Mouse (Mus musculus): ENCODE measurements around the gene Teddm1b. TPM values are rescaled to one million over a fixed set of nuclear protein-coding genes. Genes with fewer than 3 reads are reported as not detected.

Gene Teddm1b
- polyA plus RNA-seq, 1 experiment from 2014 or later = 0.11 TPM

DNA sequence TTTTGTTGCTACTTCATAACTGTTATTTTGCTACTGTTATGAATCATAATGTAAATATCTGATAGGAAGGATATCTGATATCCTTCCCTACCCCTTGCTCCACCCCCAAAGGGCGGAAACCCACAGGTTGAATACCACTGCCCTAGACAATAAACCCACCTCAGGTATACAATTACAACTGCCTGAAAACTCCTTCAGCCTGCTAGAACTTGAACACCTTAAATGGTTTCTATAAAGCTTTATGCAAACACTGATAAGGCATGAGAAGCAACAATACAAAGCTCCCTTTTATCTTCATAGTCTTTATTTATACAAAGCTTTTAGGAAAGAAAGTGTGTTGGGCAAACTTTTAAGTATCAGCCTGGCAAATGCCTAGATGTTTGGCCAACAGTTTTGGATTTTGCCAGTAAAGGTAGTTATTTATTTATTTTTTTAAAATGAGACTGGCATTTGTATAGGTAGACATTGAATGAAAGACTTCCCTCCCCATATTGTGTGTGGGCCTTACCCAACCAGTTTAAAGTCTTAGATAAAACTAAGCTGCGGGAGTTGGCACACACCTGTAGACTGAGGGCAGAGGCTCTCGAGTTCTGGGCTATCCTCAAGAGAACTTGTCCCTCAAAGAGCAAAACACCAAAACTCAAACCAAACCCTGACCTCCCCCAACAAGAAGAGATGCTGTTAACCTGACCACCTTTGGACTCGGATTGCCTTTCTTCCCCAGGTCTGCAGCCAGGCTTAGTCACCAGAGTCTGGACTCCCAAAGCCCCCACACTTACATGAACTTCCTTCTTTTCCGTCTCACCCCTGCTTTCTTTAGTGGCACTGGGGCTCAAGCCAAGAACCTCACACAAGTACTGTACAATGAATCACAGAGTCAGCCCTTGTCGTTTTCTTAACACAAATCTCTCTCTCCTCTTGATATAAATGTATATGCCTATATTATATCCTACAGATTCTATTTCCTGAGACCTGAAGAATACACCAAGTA lies 50.5 kb downstream of the Teddm1b start:
- H3K9me3 ChIP-seq (replicated peaks; ENCODE audit: control insufficient read depth, low read length) = no peaks in the 10 kb centered on the region

More for the DNA sequence above, 50.5 kb downstream of the Teddm1b start:
- H3K4me3 ChIP-seq (ENCODE audit: low read length) = no peak overlapping the region
- H3K27me3 ChIP-seq (ENCODE audit: control insufficient read depth, insufficient read depth, low read length) = no peaks in the 10 kb centered on the region
- no peak for ATAC-seq (replicated peaks; ENCODE audit: extremely low read depth, insufficient read depth, low FRiP score)
- H3K4me1 ChIP-seq (ENCODE audit: control insufficient read depth, insufficient read depth, low read length) = peaks cover 5% of the 10 kb centered on the region; the same call in 1 of the 2 replicates
- no peak overlapping the region for H3K4me2 ChIP-seq (ENCODE audit: low read depth, low read length)
- H3K27ac ChIP-seq (ENCODE audit: low read length) = no peak overlapping the region
- H3K9ac ChIP-seq (ENCODE audit: low read length) = no peak overlapping the region
- 75% methylated on average over 6 of the region's 6 CpGs for WGBS
- no peaks in the 10 kb centered on the region for H3K36me3 ChIP-seq (ENCODE audit: control insufficient read depth, insufficient read depth)

Small RNA genes within 50 kb of the gene (microRNA-seq; reads per million reads assigned to microRNA genes)
- 15.5 reads per million, percentile 32 among the genes with 10 or more reads in this experiment for gene Mir8114

Other genes starting within 250 kb of the Teddm1b start
- gene Rgs8, start 221.3 kb upstream of the Teddm1b start, polyA plus RNA-seq (2015; fragmentation: Nextera tagmentation; extraction: Ambion mirVana) = 0.21 and 0.32 TPM in 2 replicates
- gene Rgs16, start 134.0 kb upstream of the Teddm1b start, polyA plus RNA-seq (2015; fragmentation: Nextera tagmentation; extraction: Ambion mirVana) = 6.4 and 6.6 TPM in 2 replicates
- 22.1 and 28.2 TPM in 2 replicates for gene Rnasel, start 124.9 kb upstream of the Teddm1b start, polyA plus RNA-seq (2015; fragmentation: Nextera tagmentation; extraction: Ambion mirVana)
- gene Rgsl1, start 30.2 kb upstream of the Teddm1b start, polyA plus RNA-seq (2015; fragmentation: Nextera tagmentation; extraction: Ambion mirVana) = not detected in 2 replicates
- gene Teddm1a, start 17.4 kb downstream of the Teddm1b start, polyA plus RNA-seq (2015; fragmentation: Nextera tagmentation; extraction: Ambion mirVana) = not detected in 2 replicates
- 57.9 and 59.0 TPM in 2 replicates for gene Glul, start 25.6 kb downstream of the Teddm1b start, polyA plus RNA-seq (2015; fragmentation: Nextera tagmentation; extraction: Ambion mirVana)
- 0.33 and 0.35 TPM in 2 replicates for gene Teddm2, start 25.9 kb downstream of the Teddm1b start, polyA plus RNA-seq (2015; fragmentation: Nextera tagmentation; extraction: Ambion mirVana)

All from heart, embryonic 16.5 days (tissue).